In the genomic region with DNA sequence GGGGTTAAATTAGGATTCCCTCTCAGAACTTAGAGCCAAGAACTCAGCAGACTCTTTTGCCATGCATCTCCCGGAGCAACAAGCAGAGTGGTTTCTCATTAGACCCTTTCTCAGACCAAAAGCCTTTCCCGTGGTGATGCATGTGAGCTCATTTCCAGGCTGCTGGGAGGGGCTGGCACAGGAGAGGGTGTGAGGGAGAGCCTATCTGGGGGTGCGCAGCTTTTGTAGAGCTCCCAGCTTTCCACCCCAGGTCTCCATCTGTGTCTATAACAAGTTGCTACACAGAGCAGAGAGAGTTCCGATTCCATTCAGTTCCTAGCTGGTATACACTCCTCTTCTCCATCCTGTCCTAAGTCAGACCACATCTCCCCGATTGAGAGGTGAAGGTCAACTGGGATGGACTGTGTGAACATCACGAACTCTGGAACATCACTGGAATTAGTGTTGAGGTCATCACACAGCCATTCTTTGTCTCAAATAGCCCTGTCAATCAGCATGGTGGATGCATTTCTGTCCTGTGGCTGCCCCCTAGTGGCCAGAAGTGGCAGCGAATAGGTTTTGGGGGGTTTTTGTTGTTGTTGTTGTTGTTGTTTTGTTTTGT, we compare ENCODE assay signal across 8 mouse cellular contexts. TPM values are rescaled to one million over a fixed set of nuclear protein-coding genes. Genes with fewer than 3 reads are reported as not detected.
DNase-seq lines count a peak whose midpoint lies in the region; ATAC-seq and TF ChIP-seq lines count a peak whose summit lies in the region.

No protein-coding gene starts in this region.

- no peaks in the 10 kb centered on the region for H3K36me3 ChIP-seq in heart, embryonic 11.5 days (ENCODE audit: control insufficient read depth, insufficient read depth, low read length)

- 48% methylated on average over 7 of the region's 7 CpGs for WGBS in heart, embryonic 11.5 days (ENCODE audit: insufficient replicate concordance)

- no peak overlapping the region for H3K4me2 ChIP-seq in heart, embryonic 11.5 days

- DNase-seq in heart, adult 18-20 months: peak; percentile 45 to 83
- DNase-seq in ES-CJ7 (ENCODE audit: low read depth, low spot score): peak; percentile 51
- DNase-seq in heart, postnatal 14 days: peak; percentile 36 to 66
- DNase-seq in left cerebral cortex, postnatal 25 days (ENCODE audit: low spot score in 2 of 2): peak; percentile 26 to 27
- peak; percentile 69 for DNase-seq in naive thymus-derived CD4-positive, alpha-beta T cell, adult 2 months (ENCODE audit: low read depth)

- no peak for ATAC-seq in heart, embryonic 11.5 days (replicated peaks; ENCODE audit: insufficient number of reproducible peaks, low FRiP score, low TSS enrichment)
- no peak for ATAC-seq in granulocyte monocyte progenitor cell, adult 5-6 weeks (replicated peaks; ENCODE audit: poor library complexity, severe bottlenecking)

- no peak for TF ChIP-seq POLR2A in cortical plate, adult 2 months (IDR thresholded peaks at IDR 0.05; ENCODE audit: extremely low read depth, insufficient read depth, low read length)

- H3K4me3 ChIP-seq in heart, embryonic 11.5 days (ENCODE audit: low read depth, low read length): no peak overlapping the region
- H3K4me3 ChIP-seq in cortical plate, adult 2 months (ENCODE audit: insufficient read depth, low read length): no peak overlapping the region

- H3K27ac ChIP-seq in heart, embryonic 11.5 days (ENCODE audit: low read depth, low read length): no peak overlapping the region
- no peak overlapping the region for H3K27ac ChIP-seq in cortical plate, adult 2 months (ENCODE audit: insufficient read depth, low read length)

- H3K27me3 ChIP-seq in heart, embryonic 11.5 days (ENCODE audit: control insufficient read depth, insufficient read depth, low read length): no peaks in the 10 kb centered on the region

- intact Hi-C loops in heart, postnatal 14 days (cut with DNase I): loop anchor here (5.0 kb wide), 1 partner anchor 47 kb away; no protein-coding TSS in a partner anchor
- intact Hi-C loops in left cerebral cortex, postnatal 25 days (cut with DNase I): loop anchor here (5.0 kb wide), 2 partner anchors 162 to 182 kb away; no protein-coding TSS in a partner anchor

- peaks cover 20% of the 10 kb centered on the region for H3K4me1 ChIP-seq in heart, embryonic 11.5 days (ENCODE audit: control insufficient read depth, insufficient read depth, low read length)
- H3K4me1 ChIP-seq in cortical plate, adult 2 months (ENCODE audit: control insufficient read depth, insufficient read depth, low read length): no peaks in the 10 kb centered on the region

- no peaks in the 10 kb centered on the region for H3K9me3 ChIP-seq in heart, embryonic 11.5 days (replicated peaks; ENCODE audit: control insufficient read depth, low read length)

- peak; percentile 83 for TF ChIP-seq CTCF in cortical plate, adult 2 months (IDR thresholded peaks at IDR 0.05; ENCODE audit: extremely low read depth, insufficient read depth, low read length)

- no peak overlapping the region for H3K9ac ChIP-seq in heart, embryonic 11.5 days (ENCODE audit: low read depth, low read length)

RNA-seq across cellular contexts. Expression of a gene that starts 38.4 kb away (rescaled TPM):
- total RNA-seq in heart, adult 18-20 months (2021): under 1 TPM; 0.25 to 0.64 TPM
- polyA plus RNA-seq in heart, embryonic 11.5 days (2014; fragmentation: Nextera tagmentation; extraction: Ambion mirVana): 0.39 and 0.46 TPM in 2 replicates
- 0.31 TPM in 1 of 2 replicates, not detected in the other for polyA plus RNA-seq in cortical plate, adult 2 months (2012; rRNA removed)
- total RNA-seq in heart, postnatal 14 days (2021): under 1 TPM; 0.22 to 0.34 TPM
- under 1 TPM; 0.53 to 0.76 TPM for total RNA-seq in left cerebral cortex, postnatal 25 days (2021)
- total RNA-seq in granulocyte monocyte progenitor cell, adult 5-6 weeks (2014; fragmentation: Nextera tagmentation): not detected in 2 replicates
- total RNA-seq in granulocyte monocyte progenitor cell, adult 5-6 weeks (2017): 0.31 TPM in 1 of 2 replicates, not detected in the other
